Mouse (Mus musculus): ENCODE data around the gene Lyrm4. TPM values are rescaled to one million over a fixed set of nuclear protein-coding genes. Genes with fewer than 3 reads are reported as not detected.

The Lyrm4 gene
- total and polyA plus RNA-seq, 3 experiments, result 5.1 to 12.2 (median 10.6) TPM

DNA sequence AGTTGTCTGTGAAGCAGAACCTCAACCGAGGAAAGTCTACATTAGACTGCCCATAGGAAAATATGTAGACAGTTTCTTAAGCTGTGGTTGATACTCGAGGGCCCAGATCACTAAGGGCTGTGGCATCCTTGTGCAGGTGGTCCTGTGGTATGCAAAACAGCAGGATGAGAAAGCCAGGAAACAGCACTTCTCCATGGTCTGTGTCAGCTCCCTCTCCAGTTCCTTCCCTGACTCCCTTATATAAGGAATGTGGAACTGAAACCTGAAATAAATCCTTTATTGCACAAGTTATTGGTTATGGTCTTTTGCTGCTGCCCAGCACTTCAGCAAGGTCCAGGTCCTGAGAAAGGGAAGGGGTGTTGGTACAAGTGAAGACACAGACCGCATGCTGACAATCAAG, 42.8 kb downstream of the Lyrm4 start:
- no peak for DNase-seq
- no peak for TF ChIP-seq POLR2A (IDR thresholded peaks at IDR 0.05; ENCODE audit: insufficient read depth, low read depth, low read length)
- no peak for TF ChIP-seq EP300 (IDR thresholded peaks at IDR 0.05; ENCODE audit: insufficient read depth, low read depth, low read length)
- no peak for TF ChIP-seq CTCF (IDR thresholded peaks at IDR 0.05)
- Histone ChIP-seq H3K79me2 (replicated peaks; ENCODE audit: control insufficient read depth, insufficient read depth, low read length) (no peaks in the 10 kb centered on the region), H3K9ac (ENCODE audit: low read depth, low read length) (no peak overlapping the region), H3K4me1 (ENCODE audit: control insufficient read depth, insufficient read depth, low read length) (no peaks in the 10 kb centered on the region), H3K27me3 (ENCODE audit: control insufficient read depth, insufficient read depth, low read length) (no peaks in the 10 kb centered on the region), H3K36me3 (ENCODE audit: control insufficient read depth, insufficient read depth, low read length) (no peaks in the 10 kb centered on the region), H3K27ac (no peak overlapping the region), H3K4me3 (no peak overlapping the region)
- intact Hi-C loops (cut with DNase I), result no loop called here
- 65% methylated on average over 3 of the region's 3 CpGs for WGBS

GRCm38 (mm10) chr13:36066676-36067075, 50.6 kb downstream of the Lyrm4 start:
- Histone ChIP-seq H3K36me3 (ENCODE audit: control insufficient read depth, insufficient read depth, low read length) (no peaks in the 10 kb centered on the region), H3K4me3 (no peak overlapping the region), H3K27ac (no peak overlapping the region), H3K79me2 (replicated peaks; ENCODE audit: control insufficient read depth, insufficient read depth, low read length) (no peaks in the 10 kb centered on the region), H3K4me1 (ENCODE audit: control insufficient read depth, insufficient read depth, low read length) (no peaks in the 10 kb centered on the region), H3K27me3 (ENCODE audit: control insufficient read depth, insufficient read depth, low read length) (no peaks in the 10 kb centered on the region), H3K9ac (ENCODE audit: low read depth, low read length) (no peak overlapping the region)
- intact Hi-C loops (cut with DNase I), result no loop called here
- TF ChIP-seq POLR2A (IDR thresholded peaks at IDR 0.05; ENCODE audit: insufficient read depth, low read depth, low read length) (no peak), EP300 (IDR thresholded peaks at IDR 0.05; ENCODE audit: insufficient read depth, low read depth, low read length) (no peak), CTCF (IDR thresholded peaks at IDR 0.05) (no peak)
- DNase-seq, result no peak
- 91% methylated on average over 2 of the region's 2 CpGs for WGBS

- Histone ChIP-seq H3K79me2 (replicated peaks; ENCODE audit: control insufficient read depth, insufficient read depth, low read length) (no peaks in the 10 kb centered on the region), H3K4me3 (no peak overlapping the region), H3K36me3 (ENCODE audit: control insufficient read depth, insufficient read depth, low read length) (no peaks in the 10 kb centered on the region), H3K27me3 (ENCODE audit: control insufficient read depth, insufficient read depth, low read length) (no peaks in the 10 kb centered on the region), H3K9ac (ENCODE audit: low read depth, low read length) (no peak overlapping the region), H3K27ac (no peak overlapping the region), H3K4me1 (ENCODE audit: control insufficient read depth, insufficient read depth, low read length) (peaks cover under 1% of the 10 kb centered on the region)
- intact Hi-C loops (cut with DNase I), result no loop called here
- TF ChIP-seq EP300 (IDR thresholded peaks at IDR 0.05; ENCODE audit: insufficient read depth, low read depth, low read length), result no peak
- TF ChIP-seq CTCF (IDR thresholded peaks at IDR 0.05), result no peak
- no peak for TF ChIP-seq POLR2A (IDR thresholded peaks at IDR 0.05; ENCODE audit: insufficient read depth, low read depth, low read length)
- no peak for DNase-seq
- 53% methylated on average over 2 of the region's 2 CpGs for WGBS
Measured at GRCm38 (mm10) chr13:36057489-36057888, 59.8 kb downstream of the Lyrm4 start.

- Histone ChIP-seq H3K27ac (no peak overlapping the region), H3K4me3 (no peak overlapping the region), H3K9ac (ENCODE audit: low read depth, low read length) (no peak overlapping the region), H3K79me2 (replicated peaks; ENCODE audit: control insufficient read depth, insufficient read depth, low read length) (no peaks in the 10 kb centered on the region), H3K36me3 (ENCODE audit: control insufficient read depth, insufficient read depth, low read length) (no peaks in the 10 kb centered on the region), H3K4me1 (ENCODE audit: control insufficient read depth, insufficient read depth, low read length) (peaks cover 3% of the 10 kb centered on the region), H3K27me3 (ENCODE audit: control insufficient read depth, insufficient read depth, low read length) (no peaks in the 10 kb centered on the region)
- DNase-seq, result no peak
- intact Hi-C loops (cut with DNase I), result no loop called here
- WGBS, result 65% methylated on average over 4 of the region's 4 CpGs
- no peak for TF ChIP-seq EP300 (IDR thresholded peaks at IDR 0.05; ENCODE audit: insufficient read depth, low read depth, low read length)
- no peak for TF ChIP-seq CTCF (IDR thresholded peaks at IDR 0.05)
- TF ChIP-seq POLR2A (IDR thresholded peaks at IDR 0.05; ENCODE audit: insufficient read depth, low read depth, low read length), result no peak
Measured at GRCm38 (mm10) chr13:36056925-36057324, 60.4 kb downstream of the Lyrm4 start.

- no peak for DNase-seq
- TF ChIP-seq EP300 (IDR thresholded peaks at IDR 0.05; ENCODE audit: insufficient read depth, low read depth, low read length) (no peak), CTCF (IDR thresholded peaks at IDR 0.05) (no peak), POLR2A (IDR thresholded peaks at IDR 0.05; ENCODE audit: insufficient read depth, low read depth, low read length) (no peak)
- H3K79me2 ChIP-seq (replicated peaks; ENCODE audit: control insufficient read depth, insufficient read depth, low read length), result no peaks in the 10 kb centered on the region
- no peaks in the 10 kb centered on the region; the same call in 1 of the 2 replicates for H3K36me3 ChIP-seq (ENCODE audit: control insufficient read depth, insufficient read depth, low read length)
- WGBS, result 86% methylated on average over 1 of the region's 1 CpGs
- H3K4me3 ChIP-seq, result no peak overlapping the region
- peaks cover 3% of the 10 kb centered on the region for H3K4me1 ChIP-seq (ENCODE audit: control insufficient read depth, insufficient read depth, low read length)
- no peak overlapping the region for H3K27ac ChIP-seq
- H3K27me3 ChIP-seq (ENCODE audit: control insufficient read depth, insufficient read depth, low read length), result no peaks in the 10 kb centered on the region
- H3K9ac ChIP-seq (ENCODE audit: low read depth, low read length), result no peak overlapping the region
- intact Hi-C loops (cut with DNase I), result no loop called here
Measured at GRCm38 (mm10) chr13:36056509-36056908, 60.8 kb downstream of the Lyrm4 start.

GRCm38 (mm10) chr13:36035528-36035927, 81.8 kb downstream of the Lyrm4 start:
- 77% methylated on average over 4 of the region's 4 CpGs for WGBS

More at GRCm38 (mm10) chr13:36035528-36035927, 81.8 kb downstream of the Lyrm4 start:
- no peak for TF ChIP-seq POLR2A (IDR thresholded peaks at IDR 0.05; ENCODE audit: insufficient read depth, low read depth, low read length)
- TF ChIP-seq CTCF (IDR thresholded peaks at IDR 0.05), result no peak
- TF ChIP-seq EP300 (IDR thresholded peaks at IDR 0.05; ENCODE audit: insufficient read depth, low read depth, low read length), result no peak
- intact Hi-C loops (cut with DNase I), result no loop called here
- Histone ChIP-seq H3K79me2 (replicated peaks; ENCODE audit: control insufficient read depth, insufficient read depth, low read length) (no peaks in the 10 kb centered on the region), H3K27me3 (ENCODE audit: control insufficient read depth, insufficient read depth, low read length) (no peaks in the 10 kb centered on the region), H3K27ac (no peak overlapping the region), H3K4me3 (no peak overlapping the region), H3K4me1 (ENCODE audit: control insufficient read depth, insufficient read depth, low read length) (peaks cover 4% of the 10 kb centered on the region; the same call in 1 of the 2 replicates), H3K36me3 (ENCODE audit: control insufficient read depth, insufficient read depth, low read length) (0 out of 2 replicates have a peak, but pooled peaks cover 2% of the 10 kb centered on the region), H3K9ac (ENCODE audit: low read depth, low read length) (no peak overlapping the region)
- no peak for DNase-seq
